Mouse (Mus musculus) c-Kit-positive CD71-positive TER-119-negative erythroid progenitor cells, embryonic 14.5 days (primary cell): ENCODE measurements around the gene Frmd4b.

ENCODE experiments used
- DNase-seq: peaks from one replicate; pipeline ENCODE4 v3.0.0-alpha.2; 2013; ENCODE audit warnings: low read depth

Gene Frmd4b

DNA sequence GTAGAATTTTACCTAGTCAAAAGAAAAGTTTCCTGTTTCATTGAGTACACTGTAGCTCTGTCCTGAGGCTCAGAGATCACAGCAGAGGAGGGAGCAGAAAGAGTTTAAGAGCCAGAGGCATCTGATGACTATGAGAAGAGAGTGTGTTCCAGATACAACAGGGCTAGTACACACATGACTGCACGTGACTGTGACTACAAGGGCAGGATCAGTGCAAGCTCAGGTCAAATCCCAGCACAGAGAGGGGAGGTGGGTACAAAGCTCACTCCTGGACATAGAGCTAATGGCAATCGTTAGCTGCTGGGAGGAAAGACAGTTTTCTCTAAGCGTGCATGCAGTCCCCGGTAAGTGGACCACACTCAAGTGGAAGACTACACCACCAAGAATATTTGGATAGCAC is 37.6 kb downstream of the Frmd4b start:
- no peak for DNase-seq

DNA sequence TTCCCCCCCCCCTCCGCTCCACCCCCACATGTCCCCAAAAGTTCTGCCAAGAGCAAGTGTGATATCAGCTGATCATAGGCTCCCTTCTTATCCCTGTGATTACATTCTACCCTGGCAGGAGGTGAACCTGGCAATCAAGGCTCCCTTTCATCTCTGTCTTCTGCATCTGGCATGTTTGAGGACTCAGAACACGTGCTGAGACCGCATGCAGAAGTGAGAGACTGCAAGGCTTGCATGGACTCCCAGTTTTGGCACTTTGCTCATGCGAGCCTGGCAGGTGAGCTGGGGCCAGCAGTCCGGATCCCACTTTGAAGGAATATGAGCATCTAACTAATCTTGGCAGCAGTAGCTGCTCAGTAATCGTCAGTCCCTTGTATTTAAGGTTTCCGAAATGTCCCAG is 39.1 kb downstream of the Frmd4b start:
- no peak for DNase-seq

DNA sequence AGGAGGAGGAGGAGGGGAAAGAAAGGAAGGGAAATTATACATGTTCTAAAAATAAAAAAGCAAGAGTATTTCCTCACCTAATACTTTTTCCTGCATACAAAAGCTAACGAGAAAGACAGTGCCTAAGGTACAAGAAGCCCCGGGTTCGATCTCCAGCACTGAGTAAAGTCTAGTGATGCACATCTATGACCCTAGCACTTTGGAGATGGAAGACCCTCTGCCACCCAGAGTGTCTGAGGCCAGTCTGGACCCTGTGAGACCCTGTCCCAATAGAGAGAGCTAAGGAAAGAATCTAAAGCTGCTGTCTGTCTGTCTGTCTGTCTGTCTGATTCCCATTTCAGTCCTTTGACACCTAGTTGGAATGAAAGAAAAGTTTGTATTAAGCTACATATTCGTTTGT is 40.0 kb downstream of the Frmd4b start:
- no peak for DNase-seq

DNA sequence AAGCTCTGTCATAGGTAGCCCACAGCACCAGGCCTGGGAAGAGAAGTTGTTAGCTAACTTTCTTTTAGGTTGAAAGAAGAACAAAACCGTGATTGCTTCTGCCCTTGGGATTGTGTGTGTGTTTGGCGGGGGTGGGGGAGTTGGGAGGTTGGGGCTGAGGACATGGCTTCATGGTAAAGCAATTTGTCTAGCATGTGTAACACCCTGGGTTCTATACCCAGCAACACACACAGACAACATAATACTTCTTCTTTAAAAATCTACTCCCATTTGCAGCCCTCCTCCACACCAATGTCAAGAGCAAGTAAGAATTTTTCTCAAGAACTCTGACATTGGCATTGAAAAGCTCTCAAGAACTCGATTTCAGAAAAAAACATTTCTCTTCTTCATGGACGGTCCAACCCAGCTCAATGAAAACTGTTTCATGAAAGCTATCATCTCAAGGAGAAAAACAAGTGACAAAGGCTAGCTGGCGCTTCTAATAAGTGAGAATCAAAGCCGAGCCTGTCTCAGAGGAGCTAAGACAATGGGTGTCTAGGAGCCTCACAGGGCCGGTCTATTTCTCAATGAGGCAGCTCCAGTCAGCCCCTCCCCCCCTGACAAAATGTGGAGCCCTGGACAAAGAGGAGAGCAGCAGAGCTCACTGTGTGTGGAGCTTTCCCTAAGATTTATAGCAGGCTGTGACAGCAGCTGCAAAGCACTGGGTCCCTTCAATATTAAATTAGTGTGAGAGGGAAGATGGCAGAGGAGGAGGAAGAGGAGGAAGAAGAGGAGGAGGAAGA is 40.6 kb downstream of the Frmd4b start:
- no peak for DNase-seq

DNA sequence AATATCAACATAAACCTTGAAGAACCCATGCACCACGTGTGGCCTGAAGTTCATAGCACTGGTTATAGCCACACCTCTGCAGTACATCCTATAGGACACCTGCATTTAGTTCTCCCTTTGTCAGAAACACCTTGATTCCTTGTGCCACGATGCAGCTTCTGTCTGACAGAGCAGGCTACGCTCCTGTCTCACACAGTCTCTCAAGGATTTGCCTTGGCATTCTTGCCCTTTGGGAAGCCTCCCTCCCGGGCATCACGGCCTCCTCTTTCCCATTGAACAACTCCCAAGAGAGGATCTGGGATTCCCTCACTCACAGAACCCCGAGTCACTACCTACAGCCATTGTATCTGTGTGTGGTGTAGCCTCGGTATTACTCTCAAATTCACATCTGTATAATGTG is 41.2 kb downstream of the Frmd4b start:
- DNase-seq: no peak

DNA sequence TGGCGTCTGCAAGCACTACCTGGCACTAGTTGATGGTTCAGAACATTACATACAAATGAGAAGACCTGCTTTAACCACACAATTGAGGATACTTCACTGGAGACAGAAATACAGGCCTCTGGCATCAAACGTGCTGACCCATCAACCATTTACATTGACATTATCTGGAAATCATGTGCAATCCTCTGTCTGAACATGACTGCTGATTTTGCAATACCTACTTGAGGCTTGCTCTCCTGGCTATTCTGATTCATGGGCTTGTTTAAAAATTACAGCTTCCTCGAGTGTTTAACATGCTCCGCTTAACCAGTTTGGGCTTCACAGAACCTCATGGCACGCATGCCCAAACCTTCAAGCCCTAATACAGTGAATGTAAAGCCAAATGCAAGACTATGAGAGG is 42.4 kb downstream of the Frmd4b start:
- DNase-seq: no peak

DNA sequence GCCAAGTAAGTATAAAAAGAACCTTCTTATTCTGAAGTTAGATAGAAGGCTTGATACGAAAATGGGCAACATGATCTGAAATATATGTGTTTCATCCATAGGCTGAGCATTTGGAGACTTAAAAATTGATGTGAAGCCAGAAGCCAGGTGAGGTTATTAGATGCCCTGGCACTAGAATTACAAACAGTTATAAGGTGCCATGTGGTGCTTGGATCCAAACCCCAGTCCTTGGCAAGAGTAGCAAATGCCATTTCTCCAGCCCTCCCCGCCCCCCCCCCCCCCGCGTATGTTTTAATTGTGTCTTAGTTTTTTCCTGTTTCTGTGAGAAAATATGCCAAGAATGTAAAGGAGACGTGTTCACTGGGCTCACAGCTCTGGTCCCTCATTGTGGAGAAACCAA is 45.1 kb downstream of the Frmd4b start:
- no peak for DNase-seq

DNA sequence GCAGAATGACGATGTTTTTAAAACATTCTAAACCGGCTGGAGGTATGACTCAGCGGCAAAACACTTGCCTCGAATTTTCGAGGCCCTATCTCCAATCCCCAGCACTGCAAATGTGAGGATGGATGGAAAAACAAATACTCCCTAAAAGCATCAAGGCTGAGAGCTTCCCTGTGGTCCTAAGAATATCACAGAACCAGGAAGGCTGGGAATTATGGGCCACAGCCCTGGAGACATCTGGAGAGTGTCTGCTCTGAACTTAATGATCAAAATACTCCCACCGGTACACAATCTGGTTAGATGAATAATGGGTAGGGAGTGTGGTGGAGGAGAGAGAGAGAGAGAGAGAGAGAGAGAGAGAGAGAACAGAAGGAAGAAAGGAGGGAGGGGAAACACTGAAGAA is 48.8 kb downstream of the Frmd4b start:
- DNase-seq: no peak

DNA sequence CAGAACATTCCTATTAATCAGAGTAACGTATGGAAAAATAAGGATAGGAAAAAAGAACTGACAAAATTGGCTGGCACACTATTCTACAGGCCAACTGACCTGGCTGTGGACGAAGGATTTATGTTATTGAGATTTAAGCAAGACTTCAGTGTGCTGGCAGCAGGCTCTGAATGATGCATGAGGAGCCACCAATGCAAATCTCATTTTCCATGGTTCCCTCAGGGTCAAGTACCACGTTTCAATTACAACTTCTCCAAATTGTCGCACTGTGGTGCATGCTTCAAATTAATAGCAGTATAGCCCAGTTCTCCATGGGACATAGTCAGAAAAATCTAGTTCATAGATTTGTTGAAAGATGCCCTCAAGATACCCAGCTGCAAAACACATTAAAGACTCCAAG is 50.6 kb downstream of the Frmd4b start:
- DNase-seq: no peak

DNA sequence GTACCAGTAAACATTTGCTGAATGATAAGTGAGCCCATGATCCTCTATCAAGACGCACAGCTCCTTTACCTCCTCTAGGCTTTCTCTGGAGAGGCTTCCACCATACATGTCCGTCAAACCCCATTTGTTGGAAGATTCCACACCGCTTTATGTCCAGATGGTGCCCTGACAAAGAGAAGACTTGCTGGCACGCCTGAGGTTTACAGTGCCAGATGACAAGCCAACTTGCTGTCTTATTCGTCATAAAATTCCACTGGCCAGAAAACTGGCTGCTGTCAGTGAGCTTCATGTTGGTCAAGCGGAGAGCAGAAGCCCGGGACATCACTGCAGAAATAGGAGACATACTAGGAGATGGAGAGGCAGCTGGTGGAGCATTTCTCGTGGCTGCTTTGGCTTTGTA is 60.2 kb downstream of the Frmd4b start:
- DNase-seq: no peak

DNA sequence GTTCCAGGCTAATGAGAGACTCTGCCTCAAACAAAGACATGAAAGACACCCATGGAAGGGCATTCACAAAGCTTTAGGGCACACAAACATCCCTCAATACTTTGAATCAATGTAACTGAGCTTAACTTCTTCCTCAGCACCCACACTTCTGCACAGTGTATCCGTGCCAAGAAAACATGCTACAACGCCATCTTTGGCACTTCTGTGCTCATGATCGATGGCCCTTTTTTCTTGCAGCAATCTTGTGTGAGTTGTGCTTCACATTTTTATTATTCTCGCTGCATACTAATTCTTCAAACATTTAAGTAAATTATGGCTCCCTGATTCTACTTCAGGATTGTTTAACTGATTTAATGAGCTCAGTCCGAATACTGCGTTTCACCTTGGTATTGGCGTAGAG is 61.7 kb downstream of the Frmd4b start:
- DNase-seq: no peak

DNA sequence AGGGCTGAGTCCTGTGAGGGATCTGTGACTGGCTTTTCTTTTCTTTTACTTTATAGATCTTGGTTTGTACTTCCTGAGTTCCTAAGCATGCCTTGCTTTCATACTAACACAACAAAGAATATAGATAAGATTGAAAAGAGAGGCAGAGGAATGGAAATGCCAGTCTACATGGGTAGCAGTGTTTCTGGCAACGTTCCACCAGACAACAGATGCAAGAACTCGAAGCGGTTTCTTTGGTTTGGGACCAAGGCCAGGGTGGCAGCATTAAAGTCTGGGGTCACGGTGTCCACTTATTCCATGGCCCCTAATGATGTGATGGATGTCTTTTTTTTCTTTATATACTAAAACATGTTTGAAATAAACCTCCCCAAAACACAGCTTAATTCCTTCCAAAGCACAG is 63.9 kb downstream of the Frmd4b start:
- DNase-seq: no peak

DNA sequence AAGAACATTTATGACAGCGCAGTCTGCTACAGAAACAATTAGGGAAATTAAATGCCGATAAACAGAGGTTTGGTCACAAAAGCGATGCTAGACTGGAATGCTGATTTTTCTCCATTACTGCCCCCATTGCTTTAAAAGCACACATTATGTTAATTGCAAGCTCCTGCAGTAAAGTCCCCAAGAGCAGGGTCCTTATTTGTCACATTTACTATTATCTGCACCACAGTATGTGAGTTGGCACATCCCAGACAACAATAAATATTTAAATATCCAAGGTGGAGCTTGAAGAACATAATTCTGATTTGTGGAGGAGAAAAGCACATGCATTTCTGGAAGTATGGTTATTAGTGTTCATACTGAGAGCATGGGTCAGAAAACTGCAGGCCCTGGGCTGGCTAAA is 64.8 kb downstream of the Frmd4b start:
- no peak for DNase-seq

DNA sequence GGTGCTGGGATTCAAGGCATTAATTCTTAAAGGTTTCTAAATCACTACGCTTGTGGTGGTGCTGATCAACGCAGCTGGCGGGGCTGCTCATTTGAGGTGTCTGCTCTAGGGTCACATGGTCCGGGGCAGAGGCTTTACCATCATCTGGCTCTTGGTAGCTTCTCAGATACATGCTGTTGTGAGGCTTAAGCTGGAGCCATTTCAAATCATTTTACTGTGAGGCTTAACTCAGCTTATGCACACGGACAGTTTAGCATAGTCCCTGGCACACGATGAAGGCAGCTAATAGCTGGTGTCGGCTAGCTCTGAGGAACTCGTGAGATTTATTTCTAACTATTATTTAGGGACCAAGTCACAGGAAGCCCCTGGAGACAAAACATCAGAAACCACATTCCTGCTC is 65.5 kb downstream of the Frmd4b start:
- DNase-seq: no peak

DNA sequence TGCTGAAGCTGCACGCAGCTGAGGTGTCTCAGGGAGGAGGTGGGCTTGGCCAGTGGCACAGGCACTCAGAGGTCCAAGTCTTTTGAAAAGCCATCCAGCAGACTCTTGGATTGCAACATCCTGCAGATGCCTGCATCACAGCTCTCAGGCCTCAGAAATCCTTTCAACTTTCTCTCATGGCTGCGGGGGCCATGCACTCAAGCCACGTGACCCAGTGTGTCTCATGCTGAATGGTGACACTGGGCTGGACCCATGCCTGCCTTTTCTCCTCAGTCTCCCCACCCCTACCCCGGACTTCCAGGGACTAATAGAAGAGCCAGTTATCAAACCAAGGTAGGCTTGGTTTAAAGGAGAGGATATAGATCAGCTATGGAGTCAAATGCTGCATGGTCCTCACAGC is 66.2 kb downstream of the Frmd4b start:
- DNase-seq: no peak

DNA sequence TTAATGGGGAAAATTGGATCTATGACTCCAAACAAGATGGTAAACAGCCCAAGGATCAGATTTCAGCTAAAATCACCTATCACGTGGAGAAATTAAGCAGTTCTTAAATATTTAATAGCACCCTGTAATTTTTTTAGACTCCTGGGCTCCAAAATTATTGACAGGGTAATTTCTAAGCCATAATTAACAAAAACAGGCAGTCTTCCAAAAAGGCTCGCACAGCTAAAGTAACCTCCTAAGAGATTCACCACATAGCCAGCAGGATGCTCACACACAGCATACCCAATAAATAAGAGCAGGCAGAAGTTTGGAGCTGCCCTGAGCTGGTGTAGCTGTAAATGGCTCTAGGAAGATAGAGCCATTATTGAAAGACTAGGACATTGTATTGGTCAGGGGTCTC is 76.9 kb downstream of the Frmd4b start:
- DNase-seq: no peak

DNA sequence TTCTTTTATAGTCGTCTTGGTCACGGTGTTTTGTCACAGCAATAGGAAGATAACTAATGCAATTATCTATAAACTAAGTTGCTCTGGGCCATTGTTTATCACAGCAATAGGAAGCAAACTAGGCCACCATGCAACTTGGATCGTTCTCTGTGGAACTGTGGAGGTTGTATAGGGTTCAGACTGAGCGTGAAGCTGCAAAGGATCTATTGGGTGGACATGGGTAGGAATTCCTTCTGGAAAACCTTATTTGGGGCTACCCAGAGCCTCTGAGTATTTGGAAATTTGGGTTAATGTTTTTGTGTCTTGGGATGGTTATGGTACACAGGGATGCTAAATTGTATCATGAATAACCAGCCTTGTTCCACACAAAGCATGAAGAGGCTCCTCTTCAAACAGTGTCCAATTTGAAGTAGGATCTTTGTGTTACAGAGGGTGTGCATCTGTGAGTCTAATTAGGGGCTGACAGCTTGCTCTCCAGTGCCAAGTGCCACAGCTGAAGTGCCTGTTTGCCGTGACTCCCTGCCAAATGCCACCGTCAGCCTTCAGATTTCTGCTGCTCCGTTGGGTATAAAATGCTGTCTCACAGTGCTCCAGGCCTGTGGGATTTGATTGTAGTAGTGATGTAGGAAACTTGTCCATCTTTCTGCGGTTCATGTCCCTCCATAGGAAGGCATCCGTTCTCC is 81.4 kb downstream of the Frmd4b start:
- no peak for DNase-seq

DNA sequence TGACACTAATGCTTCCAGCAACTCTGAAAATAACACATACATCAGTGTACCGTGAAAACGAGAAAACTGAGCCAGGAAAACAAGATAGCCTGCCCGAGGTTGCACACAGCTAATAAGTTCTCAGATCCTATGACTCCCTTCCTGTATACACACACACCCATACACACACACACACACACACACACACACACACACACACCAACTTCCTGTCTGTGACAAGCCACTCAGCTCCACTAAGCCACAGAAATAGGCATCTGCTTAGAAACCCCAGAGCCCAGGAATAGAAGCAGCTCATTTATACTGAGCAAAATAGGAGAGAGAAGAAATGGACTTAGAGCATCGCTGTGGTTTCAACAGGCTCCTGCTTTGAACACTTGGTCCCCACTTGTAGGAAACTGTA is 86.3 kb downstream of the Frmd4b start:
- no peak for DNase-seq

DNA sequence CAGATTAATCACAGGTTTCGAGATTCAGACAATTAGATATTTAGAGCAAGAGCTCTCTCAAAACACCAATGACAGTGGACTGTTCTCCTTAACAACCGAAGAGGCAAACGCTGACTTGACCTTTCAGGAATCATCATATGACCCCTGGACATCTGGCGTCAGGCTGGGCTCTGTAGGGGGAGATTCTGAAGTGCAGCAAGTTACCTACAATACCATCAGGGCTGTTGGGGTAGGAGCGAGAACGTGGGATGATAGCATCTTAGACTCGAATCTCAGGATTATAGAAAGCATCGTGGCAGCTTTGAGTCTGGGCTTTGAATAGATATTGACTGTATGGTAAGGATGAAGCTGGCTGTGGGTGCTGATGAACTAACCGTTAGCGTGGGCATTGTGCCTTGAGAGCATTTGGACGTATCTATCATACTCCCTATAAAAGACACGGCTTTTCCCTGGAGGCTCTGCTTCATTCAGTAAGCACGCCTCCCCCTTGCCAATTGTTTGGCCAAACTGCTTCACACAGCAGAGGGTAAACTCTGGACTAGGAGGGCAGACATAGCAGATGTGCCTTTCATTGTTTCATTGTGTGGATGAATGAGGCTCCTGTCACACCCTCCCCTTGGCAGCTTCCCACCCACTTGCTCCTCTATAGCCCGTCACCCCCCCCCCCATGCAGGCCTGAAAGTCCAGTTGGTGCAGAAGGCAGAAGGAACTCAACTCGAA is 88.2 kb downstream of the Frmd4b start:
- DNase-seq: no peak

DNA sequence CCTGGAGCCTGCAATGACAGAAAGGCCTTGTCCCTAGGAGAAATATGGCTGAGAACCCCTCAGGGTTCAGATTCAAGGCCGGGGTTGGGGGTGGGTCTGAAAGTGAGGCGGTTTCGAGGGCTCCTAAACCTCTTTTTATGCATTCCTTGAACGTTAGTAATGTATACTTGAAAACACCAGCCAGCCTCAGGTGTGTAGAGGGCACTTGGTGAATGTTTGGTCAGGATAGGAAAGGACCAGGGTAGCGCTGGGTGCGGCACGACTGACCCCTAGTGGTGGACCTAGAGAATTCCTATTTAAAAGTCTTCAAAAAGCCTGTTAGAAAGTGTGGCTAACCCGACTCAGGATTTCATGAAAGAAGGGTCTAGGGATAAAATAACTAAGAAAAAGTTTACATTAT is 91.2 kb downstream of the Frmd4b start:
- peak; percentile 23 for DNase-seq

DNA sequence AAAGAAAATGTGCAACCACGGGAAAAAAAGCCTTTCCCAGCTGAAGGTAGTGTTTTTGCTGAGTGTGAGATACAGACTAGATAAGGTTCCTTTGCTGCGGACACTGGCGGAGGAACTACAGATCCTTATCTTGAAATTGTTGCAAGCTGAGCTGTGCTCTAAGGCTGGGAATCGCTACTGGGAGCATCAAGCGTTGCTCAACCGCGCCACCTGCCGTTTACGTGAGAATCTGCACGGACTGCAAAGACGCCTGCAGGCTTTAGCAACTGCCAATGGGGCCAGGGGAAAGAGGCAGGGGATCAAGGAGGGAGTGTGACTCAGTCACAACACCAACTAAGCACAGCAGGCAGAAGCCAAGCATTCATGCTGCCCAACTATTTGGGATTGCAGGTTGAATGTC is 94.2 kb downstream of the Frmd4b start:
- DNase-seq: peak; percentile 40

DNA sequence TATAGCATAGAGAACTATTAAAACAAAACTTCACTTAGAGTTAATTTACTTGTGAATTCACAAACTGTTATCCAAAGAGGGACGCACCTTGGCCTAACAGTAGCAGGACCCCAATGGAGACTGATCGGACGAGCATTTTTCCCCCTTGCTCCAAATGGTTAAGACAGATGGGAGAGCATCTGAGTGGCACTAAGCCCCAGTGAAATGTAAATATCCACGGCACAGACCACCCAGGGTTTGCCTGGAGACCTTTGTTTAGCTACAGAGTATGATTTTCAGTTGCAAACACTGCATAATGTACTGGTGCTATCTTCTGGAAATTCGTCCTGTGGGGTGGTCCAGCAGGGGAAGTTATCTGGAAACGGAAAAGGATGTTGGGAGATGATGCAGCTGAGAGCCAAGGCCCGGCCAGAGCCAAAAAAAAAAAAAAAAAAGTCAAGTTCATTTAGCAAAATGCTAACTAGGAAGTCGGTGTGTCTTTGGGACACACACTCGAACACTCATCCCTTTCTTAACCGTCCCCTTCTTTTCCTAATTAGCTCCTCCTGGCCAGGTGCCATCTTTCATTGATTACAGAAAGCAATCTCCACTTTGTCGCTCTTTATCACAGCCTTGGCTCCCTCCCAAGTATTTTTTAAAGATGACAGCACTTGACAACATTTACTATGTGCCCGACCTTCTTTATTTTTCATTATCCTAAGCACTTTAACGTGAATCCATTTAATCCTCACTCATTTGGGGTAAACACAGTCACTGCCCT is 95.9 kb downstream of the Frmd4b start:
- DNase-seq: no peak

DNA sequence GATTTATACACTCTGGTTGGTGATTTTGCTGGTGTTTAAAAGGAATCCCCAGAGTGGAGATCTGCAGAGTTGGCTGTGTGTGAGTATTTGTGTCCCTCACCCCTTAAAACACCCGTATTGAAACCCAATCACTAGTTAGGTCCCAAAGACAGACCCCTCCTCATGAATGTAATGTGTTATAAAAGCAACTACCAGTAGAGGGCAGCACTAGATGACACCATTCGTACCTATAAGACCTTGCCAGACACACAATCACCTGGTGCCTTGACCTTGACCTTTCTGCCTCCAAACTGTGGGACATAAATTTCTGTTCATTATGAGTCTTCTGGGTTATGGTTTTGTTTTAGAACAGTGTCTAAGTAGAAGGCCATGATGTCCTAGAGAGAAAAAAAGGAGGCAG is 96.8 kb downstream of the Frmd4b start:
- DNase-seq: peak; percentile 7
